Mouse (Mus musculus) hindbrain, embryonic 14.5 days (tissue): Measurements from ENCODE around the gene Lpp. TPM values are rescaled to one million over a fixed set of nuclear protein-coding genes. Genes with fewer than 3 reads are reported as not detected.

Source experiments
- ATAC-seq: fragments of 200-750 bp; cut with Nextera tagmentation; 2 replicates; pipeline ENCODE4 v1.8.0; 2017; ENCODE audit warnings: moderate number of reproducible peaks, mild to moderate bottlenecking, moderate TSS enrichment, moderate library complexity; ENCODE audit not compliant: low FRiP score
- DNase-seq: peaks from one replicate; pipeline ENCODE4 v3.0.0-alpha.2; 2015; ENCODE audit warnings: low spot score
- H3K27ac ChIP-seq: fragments of 300-500 bp; sonication (generic); 2 replicates; pipeline ENCODE4 v1.5.1; 2014; ENCODE audit warnings: mild to moderate bottlenecking, moderate library complexity
- H3K27me3 ChIP-seq: fragments of 300-500 bp; sonication (generic); 2 replicates; pipeline ENCODE4 v1.6.1; 2014; ENCODE audit warnings: mild to moderate bottlenecking, low read length, mixed read lengths; ENCODE audit not compliant: control insufficient read depth, insufficient read depth
- H3K36me3 ChIP-seq: fragments of 300-500 bp; sonication (generic); replicated peaks from 2 replicates; pipeline ENCODE4 v1.6.1; 2014; ENCODE audit not compliant: control insufficient read depth, insufficient read depth
- H3K4me1 ChIP-seq: fragments of 300-500 bp; sonication (generic); replicated peaks from 2 replicates; pipeline ENCODE4 v1.6.1; 2014; ENCODE audit warnings: antibody characterized with exemption, low read length, mixed read lengths; ENCODE audit not compliant: control insufficient read depth, insufficient read depth
- H3K4me2 ChIP-seq: fragments of 300-500 bp; sonication (generic); replicated peaks from 2 replicates; pipeline ENCODE4 v1.6.1; 2014; ENCODE audit warnings: mild to moderate bottlenecking, moderate library complexity
- H3K4me3 ChIP-seq: fragments of 300-500 bp; sonication (generic); replicated peaks from 2 replicates; pipeline ENCODE4 v1.5.1; 2014; ENCODE audit warnings: mild to moderate bottlenecking, low read length
- H3K9ac ChIP-seq: fragments of 300-500 bp; sonication (generic); 2 replicates; pipeline ENCODE4 v1.6.1; 2014
- H3K9me3 ChIP-seq: fragments of 300-500 bp; sonication (generic); 2 replicates; pipeline ENCODE4 v1.6.1; 2016; ENCODE audit warnings: low read length; ENCODE audit not compliant: control insufficient read depth
- WGBS: fragments of 180-500 bp; shearing (Covaris S2); extraction: QIAGEN DNeasy Blood & Tissue Kit; methylation state at CpG from one replicate; pipeline ENCODE4 v1.1.7; 2014; 5-methylcytosine and 5-hydroxymethylcytosine counted together
- polyA plus RNA-seq: library from polyadenylated mRNA; unstranded; fragments of >200 nt; fragmentation: Nextera tagmentation; extraction: Ambion mirVana; gene quantifications from 2 replicates; pipeline ENCODE4 v1.2.1, GENCODE M21; 2014

The Lpp gene
- polyA plus RNA-seq, 1 experiment from 2014 or later, result 13.0 TPM

GRCm38 (mm10) chr16:24644760-24645406 is 251.6 kb downstream of the Lpp start:
- Histone ChIP-seq H3K4me1 (0 out of 2 replicates have a peak, but pooled peaks cover 3% of the 10 kb centered on the region), H3K9ac (no peak overlapping the region), H3K4me2 (no peak overlapping the region), H3K27me3 (no peaks in the 10 kb centered on the region), H3K36me3 (no peaks in the 10 kb centered on the region), H3K9me3 (no peaks in the 10 kb centered on the region), H3K27ac (no peak overlapping the region), H3K4me3 (no peak overlapping the region)
- DNase-seq, result no peak
- ATAC-seq, result no peak
- 92% methylated on average over 4 of the region's 4 CpGs for WGBS

GRCm38 (mm10) chr16:24645906-24646603 is 252.7 kb downstream of the Lpp start:
- Histone ChIP-seq H3K27me3 (no peaks in the 10 kb centered on the region), H3K4me3 (no peak overlapping the region), H3K4me1 (0 out of 2 replicates have a peak, but pooled peaks cover 3% of the 10 kb centered on the region), H3K9ac (no peak overlapping the region), H3K4me2 (no peak overlapping the region), H3K27ac (no peak overlapping the region), H3K36me3 (no peaks in the 10 kb centered on the region), H3K9me3 (no peaks in the 10 kb centered on the region)
- DNase-seq (no peak), ATAC-seq (no peak)
- WGBS, result 82% methylated on average over 6 of the region's 6 CpGs

- 80% methylated on average over 8 of the region's 8 CpGs for WGBS
- no peak for ATAC-seq
- Histone ChIP-seq H3K36me3 (no peaks in the 10 kb centered on the region), H3K9ac (no peak overlapping the region), H3K4me2 (no peak overlapping the region), H3K27ac (no peak overlapping the region), H3K4me1 (0 out of 2 replicates have a peak, but pooled peaks cover 4% of the 10 kb centered on the region), H3K9me3 (no peaks in the 10 kb centered on the region), H3K27me3 (no peaks in the 10 kb centered on the region), H3K4me3 (no peak overlapping the region)
- DNase-seq, result no peak
Measured at GRCm38 (mm10) chr16:24651655-24652654, 258.6 kb downstream of the Lpp start.

GRCm38 (mm10) chr16:24653041-24653440 is 259.7 kb downstream of the Lpp start:
- H3K27me3 ChIP-seq, result no peaks in the 10 kb centered on the region
- 74% methylated on average over 5 of the region's 5 CpGs for WGBS
- no peaks in the 10 kb centered on the region for H3K36me3 ChIP-seq
- ATAC-seq (no peak), DNase-seq (no peak)
- H3K4me2 ChIP-seq, result no peak overlapping the region
- no peaks in the 10 kb centered on the region for H3K9me3 ChIP-seq
- H3K9ac ChIP-seq, result no peak overlapping the region
- no peak overlapping the region for H3K27ac ChIP-seq
- H3K4me1 ChIP-seq, result 0 out of 2 replicates have a peak, but pooled peaks cover 4% of the 10 kb centered on the region
- no peak overlapping the region for H3K4me3 ChIP-seq

- Histone ChIP-seq H3K9ac (no peak overlapping the region), H3K4me3 (no peak overlapping the region), H3K36me3 (no peaks in the 10 kb centered on the region), H3K27ac (no peak overlapping the region), H3K27me3 (no peaks in the 10 kb centered on the region), H3K4me2 (no peak overlapping the region), H3K4me1 (0 out of 2 replicates have a peak, but pooled peaks cover 4% of the 10 kb centered on the region), H3K9me3 (no peaks in the 10 kb centered on the region)
- ATAC-seq (no peak), DNase-seq (no peak)
- 87% methylated on average over 3 of the region's 3 CpGs for WGBS
Measured at GRCm38 (mm10) chr16:24655116-24655515, 261.8 kb downstream of the Lpp start.

- Histone ChIP-seq H3K27me3 (no peaks in the 10 kb centered on the region), H3K4me3 (no peak overlapping the region), H3K9me3 (no peaks in the 10 kb centered on the region), H3K4me2 (no peak overlapping the region), H3K27ac (no peak overlapping the region), H3K4me1 (0 out of 2 replicates have a peak, but pooled peaks cover 4% of the 10 kb centered on the region), H3K9ac (no peak overlapping the region), H3K36me3 (no peaks in the 10 kb centered on the region)
- ATAC-seq (no peak), DNase-seq (no peak)
- WGBS, result 94% methylated on average over 8 of the region's 8 CpGs
Measured at GRCm38 (mm10) chr16:24656026-24656425, 262.7 kb downstream of the Lpp start.

- WGBS, result 91% methylated on average over 5 of the region's 5 CpGs
- Histone ChIP-seq H3K9me3 (no peaks in the 10 kb centered on the region), H3K9ac (no peak overlapping the region), H3K27me3 (no peaks in the 10 kb centered on the region), H3K4me1 (0 out of 2 replicates have a peak, but pooled peaks cover 4% of the 10 kb centered on the region), H3K4me2 (no peak overlapping the region), H3K4me3 (no peak overlapping the region), H3K27ac (no peak overlapping the region), H3K36me3 (no peaks in the 10 kb centered on the region)
- DNase-seq (no peak), ATAC-seq (no peak)
Measured at GRCm38 (mm10) chr16:24656752-24657151, 263.4 kb downstream of the Lpp start.

GRCm38 (mm10) chr16:24659049-24659448 is 265.7 kb downstream of the Lpp start:
- no peaks in the 10 kb centered on the region for H3K27me3 ChIP-seq
- H3K27ac ChIP-seq, result no peak overlapping the region
- no peak overlapping the region for H3K4me2 ChIP-seq
- no peaks in the 10 kb centered on the region for H3K4me1 ChIP-seq
- H3K4me3 ChIP-seq, result no peak overlapping the region
- no peak overlapping the region for H3K9ac ChIP-seq
- H3K9me3 ChIP-seq, result no peaks in the 10 kb centered on the region
- WGBS, result 93% methylated on average over 2 of the region's 2 CpGs
- ATAC-seq, result no peak
- no peaks in the 10 kb centered on the region for H3K36me3 ChIP-seq
- no peak for DNase-seq

- no peak overlapping the region for H3K27ac ChIP-seq
- no peaks in the 10 kb centered on the region for H3K36me3 ChIP-seq
- no peak overlapping the region for H3K4me3 ChIP-seq
- no peak overlapping the region for H3K9ac ChIP-seq
- DNase-seq, result no peak
- H3K9me3 ChIP-seq, result no peaks in the 10 kb centered on the region
- H3K4me1 ChIP-seq, result no peaks in the 10 kb centered on the region
- H3K4me2 ChIP-seq, result no peak overlapping the region
- no peak for ATAC-seq
- H3K27me3 ChIP-seq, result no peaks in the 10 kb centered on the region
Measured at GRCm38 (mm10) chr16:24664131-24664530, 270.8 kb downstream of the Lpp start.
